Mouse (Mus musculus) neural tube, embryonic 11.5 days (tissue): ENCODE results near the gene Cab39. TPM values are rescaled to one million over a fixed set of nuclear protein-coding genes. Genes with fewer than 3 reads are reported as not detected.

Source experiments
- ATAC-seq: fragments of 200-750 bp; cut with Nextera tagmentation; 2 replicates; pipeline ENCODE4 v1.8.0; 2017; ENCODE audit warnings: moderate number of reproducible peaks, mild to moderate bottlenecking, moderate TSS enrichment, moderate library complexity; ENCODE audit not compliant: insufficient read depth, low FRiP score, low TSS enrichment
- DNase-seq: peaks from one replicate; pipeline ENCODE4 v3.0.0-alpha.2; 2015; ENCODE audit warnings: low spot score
- H3K27ac ChIP-seq: fragments of 300-500 bp; sonication (generic); 2 replicates; pipeline ENCODE4 v1.5.1; 2014; ENCODE audit warnings: low read depth, mild to moderate bottlenecking, low read length
- H3K27me3 ChIP-seq: fragments of 300-500 bp; sonication (generic); 2 replicates; pipeline ENCODE4 v1.6.1; 2014; ENCODE audit warnings: mild to moderate bottlenecking, low read length, mixed read lengths; ENCODE audit not compliant: control insufficient read depth, insufficient read depth
- H3K36me3 ChIP-seq: fragments of 300-500 bp; sonication (generic); 2 replicates; pipeline ENCODE4 v1.6.1; 2014; ENCODE audit warnings: mild to moderate bottlenecking, low read length, moderate library complexity, mixed read lengths; ENCODE audit not compliant: control insufficient read depth, insufficient read depth
- H3K4me1 ChIP-seq: fragments of 300-500 bp; sonication (generic); 2 replicates; pipeline ENCODE4 v1.6.1; 2014; ENCODE audit warnings: low read length, mixed read lengths; ENCODE audit not compliant: control insufficient read depth, insufficient read depth
- H3K4me2 ChIP-seq: fragments of 300-500 bp; sonication (generic); 2 replicates; pipeline ENCODE4 v1.6.1; 2014; ENCODE audit warnings: low read depth, mild to moderate bottlenecking, moderate library complexity
- H3K4me3 ChIP-seq: fragments of 300-500 bp; sonication (generic); 2 replicates; pipeline ENCODE4 v1.5.1; 2014; ENCODE audit warnings: low read depth, low read length
- H3K9ac ChIP-seq: fragments of 300-500 bp; sonication (generic); 2 replicates; pipeline ENCODE4 v1.6.1; 2014; ENCODE audit warnings: mild to moderate bottlenecking, low read length
- H3K9me3 ChIP-seq: fragments of 300-500 bp; sonication (generic); 2 replicates; pipeline ENCODE4 v1.6.1; 2016; ENCODE audit warnings: low read length; ENCODE audit not compliant: control insufficient read depth
- WGBS: fragments of 180-500 bp; shearing (Covaris S2); extraction: QIAGEN DNeasy Blood & Tissue Kit; methylation state at CpG from one replicate; pipeline ENCODE4 v1.1.7; 2014; 5-methylcytosine and 5-hydroxymethylcytosine counted together
- polyA plus RNA-seq: library from polyadenylated mRNA; unstranded; fragments of >200 nt; fragmentation: Nextera tagmentation; extraction: Ambion mirVana; gene quantifications from 2 replicates; pipeline ENCODE4 v1.2.1, GENCODE M21; 2014

Gene Cab39
- polyA plus RNA-seq, result 70.5 and 74.7 TPM in 2 replicates

- Histone ChIP-seq H3K4me3 (peak within 1 kb of the TSS; percentile 96), H3K27me3 (no peaks in the 10 kb centered on the region), H3K4me1 (0 out of 2 replicates have a peak, but pooled peaks cover 7% of the 10 kb centered on the region), H3K36me3 (no peaks in the 10 kb centered on the region), H3K4me2 (peak within 1 kb of the TSS; percentile 70), H3K9me3 (no peaks in the 10 kb centered on the region), H3K27ac (peak within 1 kb of the TSS; percentile 94), H3K9ac (peak within 1 kb of the TSS; percentile 98)
- DNase-seq (peak; percentile 95), ATAC-seq (peak; percentile 92)
- WGBS, result under 1% methylated on average over 79 of the region's 118 CpGs
These were observed at the start of gene Cab39 for GRCm38 (mm10) chr1:85793208-85794105. Cab39 (plus strand) TSS chr1:85793441.

GRCm38 (mm10) chr1:85744539-85744938 is 48.7 kb upstream of the Cab39 start:
- H3K4me2 ChIP-seq, result no peak overlapping the region
- WGBS, result 85% methylated on average over 3 of the region's 3 CpGs
- H3K4me1 ChIP-seq, result peaks cover 4% of the 10 kb centered on the region; the same call in 1 of the 2 replicates
- H3K27ac ChIP-seq, result no peak overlapping the region
- H3K9ac ChIP-seq, result no peak overlapping the region
- DNase-seq, result no peak
- no peaks in the 10 kb centered on the region for H3K27me3 ChIP-seq
- no peaks in the 10 kb centered on the region for H3K9me3 ChIP-seq
- H3K36me3 ChIP-seq, result no peaks in the 10 kb centered on the region
- no peak for ATAC-seq
- H3K4me3 ChIP-seq, result no peak overlapping the region

GRCm38 (mm10) chr1:85746511-85746910 is 46.7 kb upstream of the Cab39 start:
- Histone ChIP-seq H3K27ac (no peak overlapping the region), H3K4me2 (no peak overlapping the region), H3K36me3 (no peaks in the 10 kb centered on the region), H3K4me3 (no peak overlapping the region), H3K4me1 (peaks cover 4% of the 10 kb centered on the region; the same call in 1 of the 2 replicates), H3K9me3 (no peaks in the 10 kb centered on the region), H3K9ac (no peak overlapping the region), H3K27me3 (no peaks in the 10 kb centered on the region)
- 93% methylated on average over 5 of the region's 5 CpGs for WGBS
- DNase-seq (no peak), ATAC-seq (no peak)

- H3K4me2 ChIP-seq, result no peak overlapping the region
- H3K27ac ChIP-seq, result no peak overlapping the region
- ATAC-seq (no peak), DNase-seq (no peak)
- H3K4me3 ChIP-seq, result no peak overlapping the region
- H3K36me3 ChIP-seq, result no peaks in the 10 kb centered on the region
- no peak overlapping the region for H3K9ac ChIP-seq
- H3K9me3 ChIP-seq, result no peaks in the 10 kb centered on the region
- WGBS, result 76% methylated on average over 2 of the region's 2 CpGs
- H3K27me3 ChIP-seq, result no peaks in the 10 kb centered on the region
- H3K4me1 ChIP-seq, result no peaks in the 10 kb centered on the region
These were observed 43.4 kb upstream of the Cab39 start for GRCm38 (mm10) chr1:85749829-85750228.

- no peak for ATAC-seq
These were observed 42.6 kb upstream of the Cab39 start for GRCm38 (mm10) chr1:85750650-85751049.

GRCm38 (mm10) chr1:85751494-85751893 is 41.7 kb upstream of the Cab39 start:
- no peaks in the 10 kb centered on the region for H3K4me1 ChIP-seq
- WGBS, result 65% methylated on average over 6 of the region's 6 CpGs
- no peak overlapping the region for H3K9ac ChIP-seq
- no peak overlapping the region for H3K27ac ChIP-seq
- no peak for DNase-seq
- no peaks in the 10 kb centered on the region for H3K9me3 ChIP-seq
- no peak overlapping the region for H3K4me3 ChIP-seq
- no peaks in the 10 kb centered on the region for H3K36me3 ChIP-seq
- no peak for ATAC-seq
- H3K4me2 ChIP-seq, result no peak overlapping the region
- no peaks in the 10 kb centered on the region for H3K27me3 ChIP-seq

More at GRCm38 (mm10) chr1:85750650-85751049, 42.6 kb upstream of the Cab39 start:
- Histone ChIP-seq H3K4me3 (no peak overlapping the region), H3K9me3 (no peaks in the 10 kb centered on the region), H3K27ac (no peak overlapping the region), H3K4me1 (no peaks in the 10 kb centered on the region), H3K36me3 (no peaks in the 10 kb centered on the region), H3K9ac (no peak overlapping the region), H3K4me2 (no peak overlapping the region), H3K27me3 (no peaks in the 10 kb centered on the region)
- no peak for DNase-seq
- WGBS, result 90% methylated on average over 4 of the region's 4 CpGs

GRCm38 (mm10) chr1:85751932-85752680 is 41.1 kb upstream of the Cab39 start:
- no peak overlapping the region for H3K4me2 ChIP-seq
- no peaks in the 10 kb centered on the region for H3K9me3 ChIP-seq
- ATAC-seq (no peak), DNase-seq (no peak)
- no peak overlapping the region for H3K4me3 ChIP-seq
- 89% methylated on average over 11 of the region's 11 CpGs for WGBS
- H3K27ac ChIP-seq, result no peak overlapping the region
- no peaks in the 10 kb centered on the region for H3K4me1 ChIP-seq
- no peaks in the 10 kb centered on the region for H3K27me3 ChIP-seq
- no peaks in the 10 kb centered on the region for H3K36me3 ChIP-seq
- H3K9ac ChIP-seq, result no peak overlapping the region

- Histone ChIP-seq H3K36me3 (no peaks in the 10 kb centered on the region), H3K9ac (no peak overlapping the region), H3K27ac (no peak overlapping the region), H3K9me3 (no peaks in the 10 kb centered on the region), H3K4me2 (no peak overlapping the region), H3K4me1 (no peaks in the 10 kb centered on the region), H3K4me3 (no peak overlapping the region), H3K27me3 (no peaks in the 10 kb centered on the region)
- no peak for ATAC-seq
- 81% methylated on average over 6 of the region's 6 CpGs for WGBS
- no peak for DNase-seq
These were observed 35.6 kb upstream of the Cab39 start for GRCm38 (mm10) chr1:85757531-85758230.
